Mouse (Mus musculus) hindbrain, postnatal 0 days (tissue): ENCODE results near the gene Cib3. TPM values are rescaled to one million over a fixed set of nuclear protein-coding genes. Genes with fewer than 3 reads are reported as not detected.

ENCODE experiments used
- ATAC-seq: fragments of 200-750 bp; cut with Nextera tagmentation; 2 replicates; pipeline ENCODE4 v1.8.0; 2017; ENCODE audit warnings: mild to moderate bottlenecking, moderate TSS enrichment, moderate library complexity
- DNase-seq: peaks from one replicate; pipeline ENCODE4 v3.0.0-alpha.2; 2015; ENCODE audit warnings: low spot score
- H3K27ac ChIP-seq: fragments of 300-500 bp; sonication (generic); 2 replicates; pipeline ENCODE4 v1.5.1; 2014; ENCODE audit warnings: mild to moderate bottlenecking
- H3K27me3 ChIP-seq: fragments of 300-500 bp; sonication (generic); 2 replicates; pipeline ENCODE4 v1.6.1; 2014; ENCODE audit warnings: low read length, mixed read lengths; ENCODE audit not compliant: insufficient read depth
- H3K36me3 ChIP-seq: fragments of 300-500 bp; sonication (generic); 2 replicates; pipeline ENCODE4 v1.6.1; 2014; ENCODE audit warnings: low read length, mixed read lengths; ENCODE audit not compliant: insufficient read depth
- H3K4me1 ChIP-seq: fragments of 300-500 bp; sonication (generic); 2 replicates; pipeline ENCODE4 v1.6.1; 2014; ENCODE audit warnings: antibody characterized with exemption, low read length, mixed read lengths; ENCODE audit not compliant: insufficient read depth
- H3K4me2 ChIP-seq: fragments of 300-500 bp; sonication (generic); 2 replicates; pipeline ENCODE4 v1.6.1; 2014; ENCODE audit warnings: low read depth, mild to moderate bottlenecking, low read length, moderate library complexity, mixed read lengths
- H3K4me3 ChIP-seq: fragments of 300-500 bp; sonication (generic); 2 replicates; pipeline ENCODE4 v1.5.1; 2014; ENCODE audit warnings: low read length
- H3K9ac ChIP-seq: fragments of 300-500 bp; sonication (generic); replicated peaks from 2 replicates; pipeline ENCODE4 v1.6.1; 2014; ENCODE audit warnings: mild to moderate bottlenecking, low read length, moderate library complexity, mixed read lengths
- H3K9me3 ChIP-seq: fragments of 300-500 bp; sonication (generic); 2 replicates; pipeline ENCODE4 v1.6.1; 2016; ENCODE audit warnings: low read length, mixed read lengths
- CTCF ChIP-seq: IDR thresholded peaks from 2 replicates; pipeline ENCODE4 v1.5.1; 2016; ENCODE audit warnings: antibody characterized with exemption, control low read depth, low read depth
- WGBS: fragments of 180-500 bp; shearing (Covaris S2); extraction: QIAGEN DNeasy Blood & Tissue Kit; methylation state at CpG from one replicate; pipeline ENCODE4 v1.1.7; 2014; 5-methylcytosine and 5-hydroxymethylcytosine counted together
- polyA plus RNA-seq: library from polyadenylated mRNA; unstranded; fragments of >200 nt; fragmentation: Nextera tagmentation; extraction: Ambion mirVana; gene quantifications from 2 replicates; pipeline ENCODE4 v1.2.1, GENCODE M21; 2015
- total RNA-seq: library from RNA; depleted of rRNA; stranded (reverse); fragments of >200 nt; gene quantifications from 2 replicates; pipeline ENCODE4 v1.2.3, GENCODE M21; 2014

Cib3 gene
- total and polyA plus RNA-seq, 2 experiments from 2014 or later = not detected

- Histone ChIP-seq H3K36me3 (no peaks in the 10 kb centered on the region), H3K4me2 (no peak within 1 kb of the TSS), H3K27me3 (no peaks in the 10 kb centered on the region), H3K4me1 (no peaks in the 10 kb centered on the region), H3K9me3 (no peaks in the 10 kb centered on the region), H3K9ac (no peak within 1 kb of the TSS), H3K4me3 (no peak within 1 kb of the TSS), H3K27ac (no peak within 1 kb of the TSS)
- TF ChIP-seq CTCF = no peak
- no peak for ATAC-seq
- DNase-seq = no peak
- WGBS = 83% methylated on average over 4 of the region's 4 CpGs
These were observed 899 bp upstream of the Cib3 start, which contains the start of gene Gm11034 for GRCm38 (mm10) chr8:72213536-72213935. Gene Gm11034, minus strand, starts transcription at chr8:72213636.

GRCm38 (mm10) chr8:72211846-72212245, 791 bp downstream of the Cib3 start:
- Histone ChIP-seq H3K9ac (no peak overlapping the region), H3K4me2 (no peak overlapping the region), H3K9me3 (no peaks in the 10 kb centered on the region), H3K4me1 (no peaks in the 10 kb centered on the region), H3K27me3 (no peaks in the 10 kb centered on the region), H3K36me3 (no peaks in the 10 kb centered on the region), H3K27ac (no peak overlapping the region), H3K4me3 (no peak overlapping the region)
- ATAC-seq (no peak), DNase-seq (no peak)
- TF ChIP-seq CTCF = no peak
- WGBS = 95% methylated on average over 1 of the region's 1 CpGs

DNA sequence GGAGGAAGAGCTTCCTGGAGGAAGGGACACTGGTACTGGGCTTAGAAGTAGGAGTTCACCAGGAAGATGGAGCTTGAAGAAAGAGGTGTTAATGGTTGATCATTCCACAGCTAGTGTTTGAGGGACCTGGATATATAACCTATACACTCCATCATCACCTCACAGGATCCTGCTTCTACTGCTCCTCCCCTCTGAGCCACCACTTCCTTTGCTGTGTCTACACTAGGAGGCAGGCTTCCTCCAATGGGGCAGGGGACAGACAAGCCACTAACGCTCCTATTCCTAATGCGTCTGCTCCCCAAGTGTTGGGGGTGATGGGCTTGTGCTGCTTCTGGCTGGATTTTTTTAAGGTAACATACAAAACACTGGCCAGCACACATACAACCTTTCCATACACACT, 1.9 kb downstream of the Cib3 start:
- ATAC-seq (no peak), DNase-seq (no peak)
- 63% methylated on average over 2 of the region's 2 CpGs for WGBS
- Histone ChIP-seq H3K9ac (no peak overlapping the region), H3K4me2 (no peak overlapping the region), H3K36me3 (no peaks in the 10 kb centered on the region), H3K4me1 (no peaks in the 10 kb centered on the region), H3K9me3 (no peaks in the 10 kb centered on the region), H3K27ac (no peak overlapping the region), H3K4me3 (no peak overlapping the region), H3K27me3 (no peaks in the 10 kb centered on the region)
- TF ChIP-seq CTCF = no peak

GRCm38 (mm10) chr8:72210222-72210621, 2.4 kb downstream of the Cib3 start:
- Histone ChIP-seq H3K9me3 (no peaks in the 10 kb centered on the region), H3K4me2 (no peak overlapping the region), H3K27me3 (no peaks in the 10 kb centered on the region), H3K4me3 (no peak overlapping the region), H3K27ac (no peak overlapping the region), H3K36me3 (no peaks in the 10 kb centered on the region), H3K4me1 (no peaks in the 10 kb centered on the region), H3K9ac (no peak overlapping the region)
- TF ChIP-seq CTCF = no peak
- DNase-seq = no peak
- WGBS = 78% methylated on average over 4 of the region's 4 CpGs
- no peak for ATAC-seq

GRCm38 (mm10) chr8:72208582-72208981, 4.1 kb downstream of the Cib3 start:
- no peaks in the 10 kb centered on the region for H3K9me3 ChIP-seq
- ATAC-seq (no peak), DNase-seq (no peak)
- no peak overlapping the region for H3K4me2 ChIP-seq
- H3K9ac ChIP-seq = no peak overlapping the region
- TF ChIP-seq CTCF = no peak
- no peaks in the 10 kb centered on the region for H3K27me3 ChIP-seq
- WGBS = 85% methylated on average over 1 of the region's 1 CpGs
- H3K4me3 ChIP-seq = no peak overlapping the region
- H3K4me1 ChIP-seq = no peaks in the 10 kb centered on the region
- H3K27ac ChIP-seq = no peak overlapping the region
- H3K36me3 ChIP-seq = no peaks in the 10 kb centered on the region

DNA sequence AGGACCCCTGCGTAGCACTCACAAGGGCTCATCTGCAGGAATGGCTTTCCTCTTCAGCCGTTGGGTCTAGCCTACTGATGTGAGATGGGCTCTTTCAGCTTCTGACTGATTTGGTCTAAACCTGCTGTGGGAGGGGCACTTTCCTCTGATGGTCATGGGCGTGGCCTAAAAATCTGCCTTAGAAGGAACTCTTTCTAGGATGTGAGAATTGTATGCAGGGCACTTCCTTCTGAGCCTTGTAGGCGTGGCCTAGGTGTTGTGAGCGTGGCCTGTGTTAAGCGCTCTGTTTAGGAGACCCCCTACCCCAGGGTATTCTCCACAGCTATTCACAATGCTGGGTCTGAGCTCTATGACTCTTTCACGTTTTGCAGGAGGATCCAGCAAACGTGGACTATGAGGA, 14.6 kb downstream of the Cib3 start:
- Histone ChIP-seq H3K4me1 (no peaks in the 10 kb centered on the region), H3K4me3 (no peak overlapping the region), H3K4me2 (no peak overlapping the region), H3K9ac (no peak overlapping the region), H3K36me3 (no peaks in the 10 kb centered on the region), H3K27ac (no peak overlapping the region), H3K9me3 (peaks cover 7% of the 10 kb centered on the region), H3K27me3 (no peaks in the 10 kb centered on the region)
- DNase-seq (no peak), ATAC-seq (no peak)
- 66% methylated on average over 8 of the region's 8 CpGs for WGBS
- TF ChIP-seq CTCF = no peak

- no peak for TF ChIP-seq CTCF
- no peak overlapping the region for H3K27ac ChIP-seq
- H3K4me3 ChIP-seq = no peak overlapping the region
- H3K27me3 ChIP-seq = no peaks in the 10 kb centered on the region
- H3K4me1 ChIP-seq = no peaks in the 10 kb centered on the region
- no peaks in the 10 kb centered on the region; the same call in 1 of the 2 replicates for H3K9me3 ChIP-seq
- H3K9ac ChIP-seq = no peak overlapping the region
- DNase-seq (no peak), ATAC-seq (no peak)
- no peak overlapping the region for H3K4me2 ChIP-seq
- H3K36me3 ChIP-seq = no peaks in the 10 kb centered on the region
These were observed 20.6 kb downstream of the Cib3 start for GRCm38 (mm10) chr8:72192065-72192464.
